12 mouse cellular contexts compared by ENCODE assay signal in the genomic region with DNA sequence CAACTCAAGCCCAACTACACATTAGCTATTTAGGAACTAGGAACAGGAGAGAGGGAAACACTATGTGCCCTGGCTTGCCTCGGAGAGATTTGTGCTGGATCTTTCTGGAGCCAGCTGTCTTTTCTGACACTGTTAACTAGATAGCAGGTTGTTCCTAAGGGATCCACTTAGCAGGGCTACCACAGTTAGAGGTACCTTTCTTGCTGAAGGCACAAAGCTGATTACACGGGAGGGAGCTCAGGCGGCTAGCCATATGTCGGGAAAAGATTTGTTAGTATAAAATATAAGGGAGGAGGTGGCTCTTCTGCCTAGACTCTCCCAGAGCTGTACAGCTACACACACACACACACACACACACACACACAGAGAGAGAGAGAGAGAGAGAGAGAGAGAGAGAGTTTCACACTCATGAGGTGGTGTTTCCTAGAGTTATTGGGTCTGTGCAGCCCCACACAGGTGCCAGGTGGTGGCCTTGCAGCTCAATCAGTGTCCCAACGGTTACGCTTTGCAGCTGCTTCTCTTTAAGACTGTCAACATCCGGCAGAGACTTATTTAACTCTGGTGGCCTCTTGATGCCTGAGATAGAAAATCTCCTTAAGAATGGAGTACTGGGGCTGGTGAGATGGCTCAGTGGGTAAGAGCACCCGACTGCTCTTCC. TPM values are rescaled to one million over a fixed set of nuclear protein-coding genes. Genes with fewer than 3 reads are reported as not detected.
A peak's percentile ranks its signal among the peaks of the same experiment; 100 is the strongest.
DNase-seq lines count a peak whose midpoint lies in the region; ATAC-seq and TF ChIP-seq lines count a peak whose summit lies in the region.
"Had no signal": no experiment of that assay in that cellular context is flagged by ENCODE, and none has a peak within 500 bp of the region (broad histone marks: within the 10 kb centered on the region; RNA-seq: fewer than 3 reads in every experiment).

No protein-coding gene starts in this region.

- ATAC-seq in hindbrain, embryonic 15.5 days (ENCODE audit: low FRiP score, low read depth), result peak; percentile 23; the same call in 1 of the 2 replicates
- no peak for ATAC-seq in hindbrain, postnatal 0 days
- ATAC-seq in forebrain, embryonic 15.5 days (replicated peaks), result no peak
- ATAC-seq in erythroid progenitor cell, adult 5-6 weeks (replicated peaks; ENCODE audit: low FRiP score, poor library complexity, severe bottlenecking), result no peak

- H3K27ac ChIP-seq in hindbrain, embryonic 15.5 days (replicated peaks), result no peak overlapping the region
- no peak overlapping the region for H3K27ac ChIP-seq in hindbrain, postnatal 0 days
- no peak overlapping the region for H3K27ac ChIP-seq in forebrain, embryonic 15.5 days (replicated peaks)
- H3K27ac ChIP-seq: hindbrain, embryonic 13.5 days; neural tube, embryonic 13.5 days had no signal

- no peak for TF ChIP-seq CTCF in hindbrain, postnatal 0 days (IDR thresholded peaks at IDR 0.05; ENCODE audit: low read depth)
- no peak for TF ChIP-seq CTCF in brain, embryonic 14.5 days (IDR thresholded peaks at IDR 0.05; ENCODE audit: borderline replicate concordance, extremely low read depth, insufficient read depth, insufficient read length)

- no peak overlapping the region for H3K4me2 ChIP-seq in hindbrain, embryonic 15.5 days
- H3K4me2 ChIP-seq in hindbrain, postnatal 0 days (ENCODE audit: low read depth, low read length), result no peak overlapping the region
- H3K4me2 ChIP-seq in forebrain, embryonic 15.5 days (replicated peaks), result no peak overlapping the region
- H3K4me2 ChIP-seq: hindbrain, embryonic 13.5 days; neural tube, embryonic 13.5 days had no signal

- TF ChIP-seq POLR2A in brain, embryonic 14.5 days (IDR thresholded peaks at IDR 0.05; ENCODE audit: borderline replicate concordance, extremely low read depth, insufficient read depth, insufficient read length, poor library complexity, severe bottlenecking), result no peak

- no peaks in the 10 kb centered on the region for H3K4me1 ChIP-seq in hindbrain, embryonic 15.5 days (replicated peaks)
- no peaks in the 10 kb centered on the region for H3K4me1 ChIP-seq in hindbrain, postnatal 0 days (ENCODE audit: insufficient read depth, low read length)
- peaks cover 3% of the 10 kb centered on the region; the same call in 1 of the 2 replicates for H3K4me1 ChIP-seq in forebrain, embryonic 15.5 days

- DNase-seq in hindbrain, postnatal 0 days (ENCODE audit: low spot score), result no peak
- DNase-seq in CD4-positive, CD25-positive, alpha-beta regulatory T cell, adult 2 months (ENCODE audit: low read depth, low spot score), result peak; percentile 35
- peak; percentile 61 for DNase-seq in brain, embryonic 14.5 days (ENCODE audit: low read depth)
- DNase-seq in retina, postnatal 1 day, result peak; percentile 83
- DNase-seq in cerebellum, adult 18-20 months, result no peak
- DNase-seq: gastrocnemius, postnatal 25 days; layer of hippocampus, postnatal 36 days had no signal

- H3K9me3 ChIP-seq in hindbrain, embryonic 15.5 days, result no peaks in the 10 kb centered on the region
- H3K9me3 ChIP-seq in hindbrain, postnatal 0 days (ENCODE audit: low read length), result no peaks in the 10 kb centered on the region
- H3K9me3 ChIP-seq in forebrain, embryonic 15.5 days, result no peaks in the 10 kb centered on the region
- H3K9me3 ChIP-seq: hindbrain, embryonic 13.5 days; neural tube, embryonic 13.5 days had no signal

- no peaks in the 10 kb centered on the region for H3K27me3 ChIP-seq in hindbrain, embryonic 15.5 days
- H3K27me3 ChIP-seq in hindbrain, postnatal 0 days (ENCODE audit: insufficient read depth, low read length), result 0 out of 2 replicates have a peak, but pooled peaks cover 4% of the 10 kb centered on the region
- H3K27me3 ChIP-seq in forebrain, embryonic 15.5 days, result no peaks in the 10 kb centered on the region
- H3K27me3 ChIP-seq: hindbrain, embryonic 13.5 days had no signal

- WGBS in hindbrain, embryonic 15.5 days, result 45% methylated on average over 8 of the region's 8 CpGs
- 57% methylated on average over 8 of the region's 8 CpGs for WGBS in hindbrain, postnatal 0 days
- 57% methylated on average over 8 of the region's 8 CpGs for WGBS in forebrain, embryonic 15.5 days

- H3K36me3 ChIP-seq in hindbrain, embryonic 15.5 days, result no peaks in the 10 kb centered on the region
- no peaks in the 10 kb centered on the region for H3K36me3 ChIP-seq in hindbrain, postnatal 0 days (ENCODE audit: insufficient read depth, low read length)
- H3K36me3 ChIP-seq in forebrain, embryonic 15.5 days, result no peaks in the 10 kb centered on the region
- H3K36me3 ChIP-seq: hindbrain, embryonic 13.5 days; neural tube, embryonic 13.5 days had no signal

- no peak overlapping the region for H3K9ac ChIP-seq in hindbrain, embryonic 15.5 days
- H3K9ac ChIP-seq in hindbrain, postnatal 0 days (replicated peaks; ENCODE audit: low read length), result no peak overlapping the region
- H3K9ac ChIP-seq in forebrain, embryonic 15.5 days (replicated peaks), result no peak overlapping the region
- H3K9ac ChIP-seq: hindbrain, embryonic 13.5 days; neural tube, embryonic 13.5 days had no signal

- no peak overlapping the region for H3K4me3 ChIP-seq in hindbrain, embryonic 15.5 days
- no peak overlapping the region for H3K4me3 ChIP-seq in hindbrain, postnatal 0 days (ENCODE audit: low read length)
- H3K4me3 ChIP-seq in forebrain, embryonic 15.5 days, result no peak overlapping the region
- H3K4me3 ChIP-seq: hindbrain, embryonic 13.5 days; neural tube, embryonic 13.5 days had no signal

RNA-seq across cellular contexts. Expression of a gene that starts 34.2 kb away (rescaled TPM):
- 2.5 and 2.6 TPM in 2 replicates for polyA plus RNA-seq in hindbrain, embryonic 15.5 days (2015; fragmentation: Nextera tagmentation; extraction: Ambion mirVana)
- 4.0 and 4.1 TPM in 2 replicates for total RNA-seq in hindbrain, postnatal 0 days (2014; rRNA removed)
- 1.3 and 2.6 TPM in 2 replicates for polyA plus RNA-seq in hindbrain, postnatal 0 days (2015; fragmentation: Nextera tagmentation; extraction: Ambion mirVana)
- 0.91 and 2.9 TPM in 2 replicates for polyA plus RNA-seq in brain, embryonic 14.5 days (2012; rRNA removed)
- 1.2 and 2.4 TPM in 2 replicates for polyA plus RNA-seq in forebrain, embryonic 15.5 days (2015; fragmentation: Nextera tagmentation; extraction: Ambion mirVana)
- total RNA-seq in erythroid progenitor cell, adult 5-6 weeks (2015; ENCODE audit: low replicate concordance), result 145 and 147 TPM in 2 replicates
- 67.4 and 102 TPM in 2 replicates for total RNA-seq in erythroid progenitor cell, adult 5-6 weeks (2017; ENCODE audit: low replicate concordance)

Comparison
In these comparisons a context has a peak if more than half of its experiments do, and no peak if none do; other contexts are left out.
1. DNase-seq: peak in CD4-positive, CD25-positive, alpha-beta regulatory T cell, adult 2 months (single experiment), brain, embryonic 14.5 days (single experiment) and retina, postnatal 1 day (single experiment); none in hindbrain, postnatal 0 days (single experiment) and cerebellum, adult 18-20 months (0 of 2).